Mouse (Mus musculus) gastrocnemius, postnatal 36 days (tissue): ENCODE data around the gene Rab3d. TPM values are rescaled to one million over a fixed set of nuclear protein-coding genes. Genes with fewer than 3 reads are reported as not detected.

Source experiments
- DNase-seq, 2 experiments: peaks; one replicate each; pipeline ENCODE4 v3.0.0; 2022
- intact Hi-C: fragments of 180-260 bp; cut with DNase I; formaldehyde crosslinking; loops from one replicate; pipeline ENCODE4 v1.15.1; 2025
- long read RNA-seq, 2 experiments: library from polyadenylated mRNA; stranded (forward); transcript quantifications; one replicate each; pipeline ENCODE4 v2.0.0; 2021
- total RNA-seq, 2 experiments: library from RNA; stranded (reverse); gene quantifications; 2 replicates each; pipeline ENCODE4 v1.2.3; 2021

Gene Rab3d
- total RNA-seq = 1 to 10 TPM; 2.3 to 4.1 TPM
- long read RNA-seq, experiment 1, partial matches to known transcripts = 0 of 8 reads
- long read RNA-seq, experiment 1, other reads (novel, unspliced or antisense) = 5 of 8 reads
- long read RNA-seq, experiment 2, partial matches to known transcripts = 0 of 5 reads
- long read RNA-seq, experiment 2, other reads (novel, unspliced or antisense) = 2 of 5 reads

GRCm38 (mm10) chr9:21918035-21918592 lies at the start of gene Rab3d:
Gene Rab3d (minus strand): TSS chr9:21918192.
- DNase-seq = peak; percentile 90 to 91
- intact Hi-C loops = no loop called here

GRCm38 (mm10) chr9:21963417-21963816 lies 45.4 kb upstream of the Rab3d start, which contains the start of gene Epor:
Gene Epor (minus strand): TSS chr9:21963506.
- peak in 1 of 2 experiments; percentile 38 for DNase-seq
- intact Hi-C loops = no loop called here

GRCm38 (mm10) chr9:21962416-21963059 lies 44.5 kb upstream of the Rab3d start:
- DNase-seq = peak in 1 of 2 experiments; percentile 43
- intact Hi-C loops = no loop called here

GRCm38 (mm10) chr9:21962010-21962409 lies 44.0 kb upstream of the Rab3d start:
- DNase-seq = no peak
- intact Hi-C loops = no loop called here

- no peak for DNase-seq
- intact Hi-C loops = no loop called here
These were observed 43.5 kb upstream of the Rab3d start for GRCm38 (mm10) chr9:21961366-21961980.

GRCm38 (mm10) chr9:21960558-21961208 lies 42.7 kb upstream of the Rab3d start:
- DNase-seq = no peak
- intact Hi-C loops = no loop called here

- DNase-seq = no peak
- intact Hi-C loops = no loop called here
These were observed 42.1 kb upstream of the Rab3d start for GRCm38 (mm10) chr9:21960135-21960534.

GRCm38 (mm10) chr9:21959244-21959643 lies 41.3 kb upstream of the Rab3d start:
- no peak for DNase-seq
- intact Hi-C loops = no loop called here

GRCm38 (mm10) chr9:21958372-21958771 lies 40.4 kb upstream of the Rab3d start:
- DNase-seq = no peak
- intact Hi-C loops = no loop called here

GRCm38 (mm10) chr9:21955570-21956281 lies 37.7 kb upstream of the Rab3d start, which contains the start of gene Swsap1:
Gene Swsap1 (plus strand): TSS chr9:21955755.
- DNase-seq = peak; percentile 96 to 100
- intact Hi-C loops = no loop called here

GRCm38 (mm10) chr9:21955225-21955569 lies 37.2 kb upstream of the Rab3d start:
- intact Hi-C loops = no loop called here
- DNase-seq = no peak

- no peak for DNase-seq
- intact Hi-C loops = no loop called here
These were observed 36.6 kb upstream of the Rab3d start for GRCm38 (mm10) chr9:21954635-21955034.

- DNase-seq = no peak
- intact Hi-C loops = no loop called here
These were observed 35.6 kb upstream of the Rab3d start for GRCm38 (mm10) chr9:21953600-21953999.

- intact Hi-C loops = no loop called here
- no peak for DNase-seq
These were observed 34.0 kb upstream of the Rab3d start for GRCm38 (mm10) chr9:21951977-21952376.

- peak; percentile 56 to 68 for DNase-seq
- intact Hi-C loops = no loop called here
These were observed 32.3 kb upstream of the Rab3d start for GRCm38 (mm10) chr9:21950322-21950721.

GRCm38 (mm10) chr9:21948790-21949189 lies 30.8 kb upstream of the Rab3d start:
- intact Hi-C loops = no loop called here

GRCm38 (mm10) chr9:21948146-21948545 lies 30.2 kb upstream of the Rab3d start:
- intact Hi-C loops = no loop called here
- DNase-seq = no peak

More at GRCm38 (mm10) chr9:21948790-21949189, 30.8 kb upstream of the Rab3d start:
- DNase-seq = no peak

GRCm38 (mm10) chr9:21947540-21948130 lies 29.6 kb upstream of the Rab3d start:
- no peak for DNase-seq
- intact Hi-C loops = no loop called here

- DNase-seq = no peak
These were observed 26.3 kb upstream of the Rab3d start for GRCm38 (mm10) chr9:21944267-21944666.

GRCm38 (mm10) chr9:21943638-21944037 lies 25.6 kb upstream of the Rab3d start:
- intact Hi-C loops = no loop called here
- no peak for DNase-seq

More at GRCm38 (mm10) chr9:21944267-21944666, 26.3 kb upstream of the Rab3d start:
- intact Hi-C loops = no loop called here
